In the genomic region with DNA sequence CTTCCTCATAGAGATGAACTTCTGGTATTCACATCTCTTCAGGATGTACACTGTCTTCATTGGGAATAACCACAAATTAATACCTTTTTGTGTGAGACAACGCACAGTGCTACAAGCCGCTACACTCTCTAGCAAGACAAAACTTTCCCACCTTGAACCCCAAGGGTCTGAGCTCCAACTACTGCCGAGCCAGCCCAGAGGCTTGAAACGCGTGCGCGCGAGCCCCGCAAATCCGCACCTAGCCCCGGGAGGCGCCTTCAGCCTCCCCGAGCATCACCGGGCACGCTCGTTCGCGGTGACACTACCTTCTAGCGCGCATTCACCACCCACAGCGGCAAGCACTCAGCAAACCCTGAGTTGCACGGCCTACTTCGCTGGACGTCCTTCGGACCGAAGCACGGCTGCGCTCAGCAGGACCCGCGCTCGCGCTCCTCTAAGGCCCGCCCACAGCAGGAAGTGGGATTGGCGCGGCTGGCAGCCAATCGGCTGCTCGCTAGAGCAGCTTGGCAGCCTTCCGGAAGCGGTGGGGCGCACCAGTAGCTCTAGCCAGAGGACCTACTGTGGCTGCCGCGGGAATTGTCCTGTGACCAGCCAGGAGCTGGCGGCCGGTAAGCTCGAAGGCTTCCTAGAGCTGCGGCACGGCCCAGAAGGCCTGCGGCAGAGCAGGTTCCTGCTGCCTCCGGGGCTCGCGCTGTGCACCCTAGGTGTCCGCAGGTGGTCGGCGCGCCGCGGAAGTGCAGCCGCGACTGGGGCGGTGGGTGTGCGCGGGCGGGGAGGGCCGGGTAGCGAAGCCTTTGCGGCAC, we compare ENCODE assay signal across 7 mouse cellular contexts. TPM values are rescaled to one million over a fixed set of nuclear protein-coding genes. Genes with fewer than 3 reads are reported as not detected.
A peak's percentile ranks its signal among the peaks of the same experiment; 100 is the strongest.
DNase-seq lines count a peak whose midpoint lies in the region; ATAC-seq lines count a peak whose summit lies in the region.

Pms1 (minus strand) TSS at position 438 of the 803 bp plus-strand sequence.
Ormdl1 (plus strand) TSS at position 515 of the 803 bp plus-strand sequence.
Gm28778 (plus strand) TSS at position 531 of the 803 bp plus-strand sequence.

- H3K27ac ChIP-seq in embryonic facial prominence, embryonic 12.5 days = peak within 1 kb of the TSS; percentile 84
- H3K27ac ChIP-seq in limb, embryonic 11.5 days (replicated peaks; ENCODE audit: low read depth, low read length) = no peak within 1 kb of the TSS; the same call in 1 of the 2 replicates
- peak within 1 kb of the TSS; percentile 86 for H3K27ac ChIP-seq in midbrain, embryonic 14.5 days (replicated peaks; ENCODE audit: low read depth, low read length)

- H3K27me3 ChIP-seq in embryonic facial prominence, embryonic 12.5 days = no peaks in the 10 kb centered on the region
- H3K27me3 ChIP-seq in limb, embryonic 11.5 days (ENCODE audit: control insufficient read depth, insufficient read depth, low read length) = no peaks in the 10 kb centered on the region
- H3K27me3 ChIP-seq in midbrain, embryonic 14.5 days (ENCODE audit: control insufficient read depth, insufficient read depth, low read length) = no peaks in the 10 kb centered on the region

- ATAC-seq in embryonic facial prominence, embryonic 12.5 days (ENCODE audit: insufficient number of reproducible peaks, insufficient read depth, low FRiP score, low TSS enrichment) = peak; percentile 100
- peak; percentile 100 for ATAC-seq in limb, embryonic 11.5 days (ENCODE audit: insufficient number of reproducible peaks, low FRiP score, low TSS enrichment, low read depth)
- ATAC-seq in midbrain, embryonic 14.5 days (ENCODE audit: low FRiP score, low TSS enrichment) = peak; percentile 100

- peak; percentile 96 for DNase-seq in adrenal gland, postnatal 25 days
- peak; percentile 99 for DNase-seq in heart, adult 11 months
- DNase-seq in kidney, adult 18-20 months = peak; percentile 98
- peak; percentile 95 for DNase-seq in limb, embryonic 11.5 days (ENCODE audit: low spot score)
- DNase-seq in midbrain, embryonic 14.5 days = peak; percentile 97
- DNase-seq in spleen, adult 18-20 months = peak; percentile 85 to 92

- peak within 1 kb of the TSS; percentile 77 for H3K9ac ChIP-seq in embryonic facial prominence, embryonic 12.5 days
- H3K9ac ChIP-seq in limb, embryonic 11.5 days (ENCODE audit: low read length) = peak within 1 kb of the TSS; percentile 90
- peak within 1 kb of the TSS; percentile 75 for H3K9ac ChIP-seq in midbrain, embryonic 14.5 days (replicated peaks; ENCODE audit: low read length)

- H3K36me3 ChIP-seq in embryonic facial prominence, embryonic 12.5 days = no peaks in the 10 kb centered on the region
- H3K36me3 ChIP-seq in limb, embryonic 11.5 days (ENCODE audit: control insufficient read depth, insufficient read depth, low read length) = no peaks in the 10 kb centered on the region
- H3K36me3 ChIP-seq in midbrain, embryonic 14.5 days (ENCODE audit: control insufficient read depth, insufficient read depth, low read length) = 0 out of 2 replicates have a peak, but pooled peaks cover 7% of the 10 kb centered on the region

- peak within 1 kb of the TSS; percentile 59 for H3K4me2 ChIP-seq in embryonic facial prominence, embryonic 12.5 days (replicated peaks)
- H3K4me2 ChIP-seq in limb, embryonic 11.5 days (ENCODE audit: low read depth, severe bottlenecking) = peak within 1 kb of the TSS; percentile 49
- peak within 1 kb of the TSS; percentile 68 for H3K4me2 ChIP-seq in midbrain, embryonic 14.5 days (ENCODE audit: low read length)

- no peaks in the 10 kb centered on the region for H3K9me3 ChIP-seq in embryonic facial prominence, embryonic 12.5 days
- H3K9me3 ChIP-seq in limb, embryonic 11.5 days (ENCODE audit: control insufficient read depth, low read length) = no peaks in the 10 kb centered on the region
- no peaks in the 10 kb centered on the region for H3K9me3 ChIP-seq in midbrain, embryonic 14.5 days (ENCODE audit: control insufficient read depth, low read length)

- H3K4me1 ChIP-seq in embryonic facial prominence, embryonic 12.5 days = 0 out of 2 replicates have a peak, but pooled peaks cover 5% of the 10 kb centered on the region
- H3K4me1 ChIP-seq in limb, embryonic 11.5 days (ENCODE audit: control insufficient read depth, insufficient read depth, low read length) = 0 out of 2 replicates have a peak, but pooled peaks cover 2% of the 10 kb centered on the region
- H3K4me1 ChIP-seq in midbrain, embryonic 14.5 days (ENCODE audit: control insufficient read depth, insufficient read depth, low read length) = no peaks in the 10 kb centered on the region

- peak within 1 kb of the TSS; percentile 84 for H3K4me3 ChIP-seq in embryonic facial prominence, embryonic 12.5 days
- peak within 1 kb of the TSS; percentile 78 for H3K4me3 ChIP-seq in limb, embryonic 11.5 days (ENCODE audit: low read depth, low read length)
- H3K4me3 ChIP-seq in midbrain, embryonic 14.5 days (replicated peaks; ENCODE audit: low read depth, low read length) = peak within 1 kb of the TSS; percentile 79

- under 1% methylated on average over 66 of the region's 66 CpGs for WGBS in embryonic facial prominence, embryonic 12.5 days
- under 1% methylated on average over 66 of the region's 66 CpGs for WGBS in limb, embryonic 11.5 days
- WGBS in midbrain, embryonic 14.5 days = under 1% methylated on average over 66 of the region's 66 CpGs

RNA-seq across cellular contexts. Expression of gene Pms1, which starts in this region (rescaled TPM):
- 4.0 and 7.7 TPM in 2 replicates for total RNA-seq in adrenal gland, postnatal 25 days (2021)
- 24.2 and 25.3 TPM in 2 replicates for polyA plus RNA-seq in embryonic facial prominence, embryonic 12.5 days (2016; fragmentation: Nextera tagmentation; extraction: Ambion mirVana)
- 26.0 and 27.4 TPM in 2 replicates for polyA plus RNA-seq in limb, embryonic 11.5 days (2014; fragmentation: Nextera tagmentation; extraction: Ambion mirVana)
- 5.9 and 10.8 TPM in 2 replicates for polyA plus RNA-seq in midbrain, embryonic 14.5 days (2014; fragmentation: Nextera tagmentation; extraction: Ambion mirVana)

RNA-seq across cellular contexts. Expression of gene Ormdl1, which starts in this region (rescaled TPM):
- 18.5 and 21.7 TPM in 2 replicates for total RNA-seq in adrenal gland, postnatal 25 days (2021)
- polyA plus RNA-seq in embryonic facial prominence, embryonic 12.5 days (2016; fragmentation: Nextera tagmentation; extraction: Ambion mirVana) = 46.2 and 47.0 TPM in 2 replicates
- 67.8 and 68.4 TPM in 2 replicates for polyA plus RNA-seq in limb, embryonic 11.5 days (2014; fragmentation: Nextera tagmentation; extraction: Ambion mirVana)
- polyA plus RNA-seq in midbrain, embryonic 14.5 days (2014; fragmentation: Nextera tagmentation; extraction: Ambion mirVana) = 66.1 and 74.8 TPM in 2 replicates

RNA-seq across cellular contexts. Expression of gene Gm28778, which starts in this region (rescaled TPM):
- total RNA-seq in adrenal gland, postnatal 25 days (2021) = not detected in 2 replicates
- polyA plus RNA-seq in embryonic facial prominence, embryonic 12.5 days (2016; fragmentation: Nextera tagmentation; extraction: Ambion mirVana) = not detected in 2 replicates
- polyA plus RNA-seq in limb, embryonic 11.5 days (2014; fragmentation: Nextera tagmentation; extraction: Ambion mirVana) = not detected in 2 replicates
- not detected in 2 replicates for polyA plus RNA-seq in midbrain, embryonic 14.5 days (2014; fragmentation: Nextera tagmentation; extraction: Ambion mirVana)
